Comparison of ENCODE assay signal across 19 mouse cellular contexts in genomic region chr5:137525511-137525910, GRCm38 (mm10). TPM values are rescaled to one million over a fixed set of nuclear protein-coding genes. Genes with fewer than 3 reads are reported as not detected.
DNase-seq lines count a peak whose midpoint lies in the region; ATAC-seq and TF ChIP-seq lines count a peak whose summit lies in the region.
"Had no signal": no experiment of that assay in that cellular context is flagged by ENCODE, and none has a peak within 500 bp of the region (broad histone marks: within the 10 kb centered on the region; RNA-seq: fewer than 3 reads in every experiment).

No protein-coding gene starts in this region.

- no peak overlapping the region for H3K4me3 ChIP-seq in gastrocnemius, adult 2 months
- 0 out of 2 replicates have a peak overlapping the region, but pooled peaks have one; percentile 1 for H3K4me3 ChIP-seq in limb, embryonic 12.5 days (replicated peaks)
- H3K4me3 ChIP-seq in limb, embryonic 10.5 days: no peak overlapping the region
- no peak overlapping the region for H3K4me3 ChIP-seq in embryonic facial prominence, embryonic 15.5 days (replicated peaks)
- no peak overlapping the region for H3K4me3 ChIP-seq in limb, embryonic 15.5 days

- no peak overlapping the region for H3K4me2 ChIP-seq in limb, embryonic 12.5 days
- no peak overlapping the region for H3K4me2 ChIP-seq in embryonic facial prominence, embryonic 15.5 days (replicated peaks)
- no peak overlapping the region for H3K4me2 ChIP-seq in limb, embryonic 15.5 days

- WGBS in limb, embryonic 12.5 days: 74% methylated on average over 16 of the region's 16 CpGs
- 84% methylated on average over 16 of the region's 16 CpGs for WGBS in limb, embryonic 10.5 days
- 77% methylated on average over 16 of the region's 16 CpGs for WGBS in embryonic facial prominence, embryonic 15.5 days
- WGBS in limb, embryonic 15.5 days: 75% methylated on average over 16 of the region's 16 CpGs

- H3K36me3 ChIP-seq in limb, embryonic 12.5 days: peaks cover 94% of the 10 kb centered on the region
- H3K36me3 ChIP-seq in limb, embryonic 10.5 days: peaks cover 98% of the 10 kb centered on the region
- peaks cover 94% of the 10 kb centered on the region for H3K36me3 ChIP-seq in embryonic facial prominence, embryonic 15.5 days
- H3K36me3 ChIP-seq in limb, embryonic 15.5 days: peaks cover 93% of the 10 kb centered on the region

- no peaks in the 10 kb centered on the region for H3K9me3 ChIP-seq in limb, embryonic 12.5 days
- H3K9me3 ChIP-seq in limb, embryonic 10.5 days (replicated peaks): no peaks in the 10 kb centered on the region
- H3K9me3 ChIP-seq in embryonic facial prominence, embryonic 15.5 days (replicated peaks): no peaks in the 10 kb centered on the region
- no peaks in the 10 kb centered on the region for H3K9me3 ChIP-seq in limb, embryonic 15.5 days

- 0 out of 2 replicates have a peak overlapping the region, but pooled peaks have one; percentile 3 for H3K27ac ChIP-seq in gastrocnemius, adult 2 months
- H3K27ac ChIP-seq in limb, embryonic 12.5 days: peak overlapping the region; percentile 50; the same call in 1 of the 2 replicates
- no peak overlapping the region for H3K27ac ChIP-seq in limb, embryonic 10.5 days
- H3K27ac ChIP-seq in embryonic facial prominence, embryonic 15.5 days (replicated peaks): peak overlapping the region; percentile 17; the same call in 1 of the 2 replicates
- H3K27ac ChIP-seq in limb, embryonic 15.5 days: peak overlapping the region; percentile 50

- H3K4me1 ChIP-seq in limb, embryonic 12.5 days (replicated peaks): peaks cover 35% of the 10 kb centered on the region
- peaks cover 29% of the 10 kb centered on the region for H3K4me1 ChIP-seq in limb, embryonic 10.5 days
- peaks cover 43% of the 10 kb centered on the region for H3K4me1 ChIP-seq in embryonic facial prominence, embryonic 15.5 days
- H3K4me1 ChIP-seq in limb, embryonic 15.5 days: peaks cover 46% of the 10 kb centered on the region

- intact Hi-C loops in gastrocnemius, adult 2 months (cut with DNase I): no loop called here

- 0 out of 2 replicates have a peak overlapping the region, but pooled peaks have one; percentile 18 for H3K9ac ChIP-seq in limb, embryonic 12.5 days (replicated peaks)
- H3K9ac ChIP-seq in embryonic facial prominence, embryonic 15.5 days: no peak overlapping the region
- no peak overlapping the region for H3K9ac ChIP-seq in limb, embryonic 15.5 days

- H3K27me3 ChIP-seq in limb, embryonic 12.5 days: no peaks in the 10 kb centered on the region
- H3K27me3 ChIP-seq in limb, embryonic 10.5 days (ENCODE audit: low read depth, poor library complexity, severe bottlenecking): no peaks in the 10 kb centered on the region
- H3K27me3 ChIP-seq in embryonic facial prominence, embryonic 15.5 days: no peaks in the 10 kb centered on the region
- H3K27me3 ChIP-seq in limb, embryonic 15.5 days: no peaks in the 10 kb centered on the region

- no peak for TF ChIP-seq CTCF in gastrocnemius, adult 2 months (IDR thresholded peaks at IDR 0.05)

- DNase-seq in gastrocnemius, adult 2 months: no peak
- no peak for DNase-seq in gastrocnemius, adult 8-10 months (ENCODE audit: low spot score in 2 of 2)
- DNase-seq in limb, embryonic 10.5 days (ENCODE audit: low spot score): no peak
- DNase-seq in right cerebral cortex, postnatal 4 days: no peak
- no peak for DNase-seq in layer of hippocampus, adult 9-11 months
- DNase-seq: cerebellum, adult 9-10 months had no signal

- ATAC-seq in limb, embryonic 12.5 days (ENCODE audit: insufficient number of reproducible peaks, insufficient read depth, low FRiP score, low TSS enrichment, low read depth): no peak
- no peak for ATAC-seq in embryonic facial prominence, embryonic 15.5 days (ENCODE audit: insufficient number of reproducible peaks, low FRiP score, low TSS enrichment, low read depth)
- ATAC-seq in limb, embryonic 15.5 days (ENCODE audit: insufficient number of reproducible peaks, low FRiP score, low TSS enrichment, low read depth): no peak
- ATAC-seq: activated CD4-positive, CD25-positive, alpha-beta regulatory T cell, adult 4 months had no signal

RNA-seq across cellular contexts. Expression of gene Gigyf1, which starts 7.2 kb away (rescaled TPM):
- 10 to 100 TPM; 20.9 to 24.7 TPM for total RNA-seq in gastrocnemius, adult 2 months (2021)
- total RNA-seq in gastrocnemius, adult 8-10 months (2022): 10 to 100 TPM; 21.2 to 25.5 (median 22.6) TPM
- polyA plus RNA-seq in limb, embryonic 12.5 days (2016; fragmentation: Nextera tagmentation; extraction: Ambion mirVana): 17.0 and 17.7 TPM in 2 replicates
- 13.5 and 14.6 TPM in 2 replicates for polyA plus RNA-seq in limb, embryonic 10.5 days (2016; fragmentation: Nextera tagmentation; extraction: Ambion mirVana)
- 12.7 and 15.5 TPM in 2 replicates for polyA plus RNA-seq in embryonic facial prominence, embryonic 15.5 days (2015; fragmentation: Nextera tagmentation; extraction: Ambion mirVana)
- 10.3 and 12.0 TPM in 2 replicates for polyA plus RNA-seq in limb, embryonic 15.5 days (2015; fragmentation: Nextera tagmentation; extraction: Ambion mirVana)

RNA-seq across cellular contexts. Expression of gene Epo, which starts 7.5 kb away (rescaled TPM):
- not detected for total RNA-seq in gastrocnemius, adult 2 months (2021)
- total RNA-seq in gastrocnemius, adult 8-10 months (2022): not detected
- polyA plus RNA-seq in limb, embryonic 12.5 days (2016; fragmentation: Nextera tagmentation; extraction: Ambion mirVana): 0.71 TPM in 1 of 2 replicates, not detected in the other
- polyA plus RNA-seq in limb, embryonic 10.5 days (2016; fragmentation: Nextera tagmentation; extraction: Ambion mirVana): 1.5 and 2.4 TPM in 2 replicates
- polyA plus RNA-seq in embryonic facial prominence, embryonic 15.5 days (2015; fragmentation: Nextera tagmentation; extraction: Ambion mirVana): not detected in 2 replicates
- 0.26 TPM in 1 of 2 replicates, not detected in the other for polyA plus RNA-seq in limb, embryonic 15.5 days (2015; fragmentation: Nextera tagmentation; extraction: Ambion mirVana)
- total RNA-seq: heart, postnatal 25 days; layer of hippocampus, postnatal 10 days; left cerebral cortex, postnatal 4 days; monocyte, adult 5-6 weeks had no signal
- polyA plus RNA-seq: activated CD4-positive, CD25-positive, alpha-beta regulatory T cell, adult 4 months; C2C12; frontal cortex, adult 2 months; gonadal fat pad, adult 2 months; kidney, adult 2 months; stomach, embryonic 16.5 days had no signal

RNA-seq across cellular contexts. Expression of gene Gnb2, which starts 7.8 kb away (rescaled TPM):
- total RNA-seq in gastrocnemius, adult 2 months (2021): 100 to 1,000 TPM; 118 to 148 TPM
- 100 to 1,000 TPM; 118 to 137 (median 128) TPM for total RNA-seq in gastrocnemius, adult 8-10 months (2022)
- 337 and 349 TPM in 2 replicates for polyA plus RNA-seq in limb, embryonic 12.5 days (2016; fragmentation: Nextera tagmentation; extraction: Ambion mirVana)
- polyA plus RNA-seq in limb, embryonic 10.5 days (2016; fragmentation: Nextera tagmentation; extraction: Ambion mirVana): 257 and 295 TPM in 2 replicates
- 442 and 451 TPM in 2 replicates for polyA plus RNA-seq in embryonic facial prominence, embryonic 15.5 days (2015; fragmentation: Nextera tagmentation; extraction: Ambion mirVana)
- 350 and 394 TPM in 2 replicates for polyA plus RNA-seq in limb, embryonic 15.5 days (2015; fragmentation: Nextera tagmentation; extraction: Ambion mirVana)

RNA-seq across cellular contexts. Expression of gene Pop7, which starts 23.2 kb away (rescaled TPM):
- 10 to 100 TPM; 11.3 to 11.4 TPM for total RNA-seq in gastrocnemius, adult 2 months (2021)
- total RNA-seq in gastrocnemius, adult 8-10 months (2022): 10 to 100 TPM; 10.5 to 11.7 (median 11.2) TPM
- polyA plus RNA-seq in limb, embryonic 12.5 days (2016; fragmentation: Nextera tagmentation; extraction: Ambion mirVana): 48.0 and 52.7 TPM in 2 replicates
- polyA plus RNA-seq in limb, embryonic 10.5 days (2016; fragmentation: Nextera tagmentation; extraction: Ambion mirVana): 53.2 and 63.4 TPM in 2 replicates
- polyA plus RNA-seq in embryonic facial prominence, embryonic 15.5 days (2015; fragmentation: Nextera tagmentation; extraction: Ambion mirVana): 45.1 and 45.9 TPM in 2 replicates
- polyA plus RNA-seq in limb, embryonic 15.5 days (2015; fragmentation: Nextera tagmentation; extraction: Ambion mirVana): 46.5 and 46.7 TPM in 2 replicates

RNA-seq across cellular contexts. Expression of gene Actl6b, which starts 27.8 kb away (rescaled TPM):
- not detected for total RNA-seq in gastrocnemius, adult 2 months (2021)
- total RNA-seq in gastrocnemius, adult 8-10 months (2022): not detected
- polyA plus RNA-seq in limb, embryonic 12.5 days (2016; fragmentation: Nextera tagmentation; extraction: Ambion mirVana): 0.68 TPM in 1 of 2 replicates, not detected in the other
- polyA plus RNA-seq in limb, embryonic 10.5 days (2016; fragmentation: Nextera tagmentation; extraction: Ambion mirVana): not detected in 2 replicates
- 1.4 and 2.8 TPM in 2 replicates for polyA plus RNA-seq in embryonic facial prominence, embryonic 15.5 days (2015; fragmentation: Nextera tagmentation; extraction: Ambion mirVana)
- polyA plus RNA-seq in limb, embryonic 15.5 days (2015; fragmentation: Nextera tagmentation; extraction: Ambion mirVana): 0.35 and 0.36 TPM in 2 replicates
- total RNA-seq: heart, postnatal 25 days; monocyte, adult 5-6 weeks had no signal
- polyA plus RNA-seq: activated CD4-positive, CD25-positive, alpha-beta regulatory T cell, adult 4 months; C2C12 had no signal
